Mouse (Mus musculus): ENCODE data around the gene Rec8.

- no peak for TF ChIP-seq EP300 (IDR thresholded peaks at IDR 0.05)
- TF ChIP-seq CTCF (IDR thresholded peaks at IDR 0.05), result no peak
Measured at GRCm38 (mm10) chr14:55590748-55591330, 27.0 kb upstream of the Rec8 start, which contains the start of gene Psme2.

Data from lung, postnatal 0 days (tissue).